Mouse (Mus musculus): ENCODE results near the gene Alcam.

The Alcam gene

DNA sequence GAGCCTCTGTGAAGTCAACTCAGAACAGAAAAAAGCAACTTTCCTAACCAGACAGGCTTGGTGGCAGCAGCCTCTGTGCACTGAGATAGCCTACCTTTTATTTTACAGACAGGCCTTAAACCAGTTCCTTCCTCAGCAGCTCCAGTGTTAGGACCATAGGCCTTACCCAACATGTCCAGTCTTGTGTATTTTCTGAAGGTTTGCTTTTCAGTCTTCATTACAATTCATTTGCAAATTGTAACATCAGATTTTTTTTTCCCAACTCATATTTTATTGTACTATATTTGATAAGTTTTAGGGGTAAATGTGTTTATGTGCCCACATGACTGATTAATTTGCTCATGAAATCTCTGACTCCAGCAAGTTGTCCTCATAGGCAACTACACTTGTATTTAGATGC, 14.3 kb downstream of the Alcam start:
- no peak for DNase-seq

GRCm38 (mm10) chr16:52439007-52439406, 14.9 kb downstream of the Alcam start:
- no peak for DNase-seq

DNA sequence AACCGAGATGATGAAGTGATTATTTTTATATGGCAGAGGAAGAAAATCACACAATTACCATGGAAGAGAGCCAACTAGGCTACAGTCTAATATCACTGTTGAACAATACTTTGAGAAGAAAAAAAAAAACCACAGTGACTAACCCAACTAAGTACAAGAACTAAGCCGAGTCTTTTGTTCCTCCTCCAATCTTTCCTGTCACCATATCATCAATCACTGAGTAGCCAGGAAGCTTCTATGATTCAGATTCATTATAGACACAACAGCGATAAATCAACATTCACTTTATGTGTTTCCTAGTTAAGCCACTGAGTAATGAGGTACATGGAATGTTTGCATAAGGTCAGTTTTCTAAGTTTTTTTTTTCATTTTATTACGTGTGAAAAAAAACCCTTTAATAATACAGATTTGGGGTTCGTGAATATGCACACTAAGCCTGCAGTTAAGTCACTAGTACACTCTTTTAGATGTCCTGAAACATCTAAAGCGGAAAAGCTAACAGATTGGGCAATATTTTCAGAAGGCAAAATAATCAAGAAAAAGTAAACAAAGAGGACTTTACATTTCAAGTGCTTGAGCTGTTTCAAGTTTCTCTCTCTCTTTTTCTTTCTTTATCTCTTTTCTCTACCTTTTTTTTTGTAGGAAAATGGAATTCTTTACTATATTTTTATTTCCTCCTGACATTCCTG, 15.5 kb downstream of the Alcam start:
- no peak for DNase-seq

DNA sequence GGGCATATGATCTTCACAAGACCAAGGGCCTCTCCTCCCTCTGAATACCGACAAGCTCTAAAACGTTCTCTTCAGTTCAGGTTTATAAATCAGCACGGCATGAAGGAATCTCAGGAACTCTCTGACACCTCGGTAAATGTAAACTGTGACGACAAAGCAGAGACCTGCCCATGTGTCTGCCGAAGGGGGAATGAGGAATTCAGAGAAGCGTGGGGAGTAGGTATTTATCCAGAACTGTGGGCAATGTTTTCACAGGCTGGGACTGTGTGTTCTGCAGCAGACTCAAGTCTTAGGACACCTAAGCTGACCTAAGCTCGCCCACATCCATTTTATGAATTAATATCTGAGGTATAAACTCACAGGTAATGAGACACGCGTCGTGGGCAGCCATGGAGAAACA, 20.7 kb downstream of the Alcam start:
- no peak for DNase-seq

DNA sequence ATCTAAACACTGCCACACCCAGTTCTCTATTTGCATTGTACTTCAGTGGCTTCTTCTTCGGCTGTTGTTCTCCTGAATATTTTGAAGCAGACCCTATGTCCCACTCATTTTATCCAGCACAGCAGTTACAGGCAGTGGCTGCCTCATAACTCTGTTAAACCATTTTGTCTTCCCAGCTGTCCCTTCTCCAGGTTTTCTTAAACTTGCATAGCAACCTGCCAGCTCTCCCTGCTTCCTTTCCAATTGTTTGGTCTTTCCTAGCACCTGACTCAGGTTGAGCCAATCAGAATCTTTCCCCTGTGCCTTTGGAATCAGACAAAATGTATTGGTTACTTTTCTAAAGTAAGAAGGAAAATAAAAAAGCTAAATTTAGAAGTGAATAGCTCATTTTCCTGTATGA, 21.8 kb downstream of the Alcam start:
- no peak for DNase-seq

GRCm38 (mm10) chr16:52431590-52431989, 22.3 kb downstream of the Alcam start:
- DNase-seq: no peak

DNA sequence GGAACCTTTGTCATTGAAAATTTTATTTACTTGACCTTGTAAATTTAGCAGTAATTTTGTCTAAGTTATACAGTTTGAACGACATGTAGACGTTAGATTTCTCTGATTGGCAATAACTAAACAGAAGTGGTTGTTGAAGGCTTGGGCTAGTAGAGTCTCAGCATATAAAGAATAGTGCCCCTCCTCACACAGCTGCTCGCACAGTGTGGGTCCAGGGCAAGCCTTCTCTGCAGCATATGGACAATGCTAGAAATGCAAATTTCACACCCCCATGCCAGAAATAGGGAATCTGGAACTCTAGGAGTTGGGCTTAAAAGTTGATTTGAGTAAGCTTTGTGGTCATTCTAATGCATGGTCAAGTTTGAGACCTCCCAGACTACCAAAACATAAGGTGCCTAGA, 23.8 kb downstream of the Alcam start:
- DNase-seq: no peak

DNA sequence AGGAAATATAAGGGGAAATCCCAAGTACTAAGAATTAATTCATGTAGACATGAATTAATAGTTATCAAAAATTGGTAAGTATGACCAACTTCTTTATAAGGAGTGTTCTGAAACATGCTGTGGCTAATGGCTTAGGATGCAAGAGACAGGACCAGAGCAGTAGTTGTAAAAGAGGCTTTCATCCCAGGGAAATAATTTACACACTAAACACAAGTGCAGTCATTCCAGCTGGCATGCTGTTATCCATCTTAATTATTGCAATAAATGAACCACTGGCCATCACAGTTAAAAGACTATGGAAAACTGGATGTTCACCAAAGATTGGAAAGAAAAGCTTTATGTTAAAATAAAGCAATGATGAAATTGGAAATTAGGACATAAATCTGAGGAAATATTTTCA, 24.2 kb downstream of the Alcam start:
- DNase-seq: no peak

DNA sequence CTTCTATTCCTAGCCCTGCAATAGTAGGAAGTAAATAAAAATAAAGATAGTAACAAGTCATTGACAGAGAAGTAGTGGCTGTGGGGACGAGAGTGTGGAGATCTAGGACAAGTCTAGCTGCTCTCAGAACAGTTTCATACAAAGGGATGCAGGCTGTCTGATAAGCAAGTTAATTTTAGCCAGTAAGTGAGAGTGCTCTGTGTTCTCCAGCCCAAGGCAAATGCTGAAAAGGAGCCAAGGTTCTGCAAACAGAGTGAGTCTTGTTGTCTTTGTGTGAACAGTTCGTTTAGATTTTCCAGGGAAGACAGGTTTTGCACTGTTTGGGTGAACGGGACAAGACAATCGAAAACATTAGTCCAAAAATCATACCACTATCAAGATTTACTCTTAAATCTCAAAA, 25.4 kb downstream of the Alcam start:
- no peak for DNase-seq

- peak; percentile 60 to 61 for DNase-seq
Observed at GRCm38 (mm10) chr16:52418568-52419158, 35.2 kb downstream of the Alcam start.

DNA sequence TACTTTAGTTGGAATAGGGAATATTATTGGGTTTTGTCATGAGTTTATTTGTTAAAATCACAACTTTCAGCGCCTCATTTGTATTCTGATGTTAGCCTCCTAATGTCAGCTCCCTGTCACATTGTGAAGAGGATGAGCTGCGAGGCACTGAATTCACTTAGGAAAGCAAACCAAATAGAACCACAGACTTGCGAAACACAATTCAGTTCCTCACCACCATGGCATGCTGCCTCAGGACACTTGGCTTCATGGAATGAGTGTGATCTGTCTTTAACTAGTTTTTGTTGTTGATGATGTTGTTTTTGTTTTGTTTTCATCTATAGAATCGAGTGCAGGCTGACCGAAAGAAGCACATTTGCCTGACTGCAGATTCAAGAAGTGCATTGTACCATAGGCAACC, 35.9 kb downstream of the Alcam start:
- DNase-seq: peak in 1 of 2 experiments; percentile 39

- DNase-seq: peak; percentile 55 to 69
Observed at GRCm38 (mm10) chr16:52417146-52417545, 36.7 kb downstream of the Alcam start.

DNA sequence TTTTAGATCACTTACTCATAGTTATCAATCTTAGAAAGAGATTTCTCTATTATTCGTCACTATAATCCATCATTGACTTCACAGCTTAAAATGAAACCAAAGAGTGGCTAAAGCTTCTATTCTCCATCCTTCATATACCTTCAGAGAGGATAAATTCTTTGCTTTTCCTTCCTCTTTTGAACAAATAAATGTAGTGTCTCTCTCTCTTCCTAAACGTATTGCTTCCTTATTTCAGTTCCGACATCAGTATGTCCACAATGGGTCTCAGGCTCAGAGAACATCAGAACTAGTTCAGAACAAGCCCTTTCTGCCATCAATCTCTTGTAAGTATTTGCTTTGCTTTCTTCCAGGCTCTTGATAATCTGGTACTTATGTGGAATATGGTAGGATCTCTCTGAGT, 40.2 kb downstream of the Alcam start:
- peak in 1 of 2 experiments; percentile 8 for DNase-seq

DNA sequence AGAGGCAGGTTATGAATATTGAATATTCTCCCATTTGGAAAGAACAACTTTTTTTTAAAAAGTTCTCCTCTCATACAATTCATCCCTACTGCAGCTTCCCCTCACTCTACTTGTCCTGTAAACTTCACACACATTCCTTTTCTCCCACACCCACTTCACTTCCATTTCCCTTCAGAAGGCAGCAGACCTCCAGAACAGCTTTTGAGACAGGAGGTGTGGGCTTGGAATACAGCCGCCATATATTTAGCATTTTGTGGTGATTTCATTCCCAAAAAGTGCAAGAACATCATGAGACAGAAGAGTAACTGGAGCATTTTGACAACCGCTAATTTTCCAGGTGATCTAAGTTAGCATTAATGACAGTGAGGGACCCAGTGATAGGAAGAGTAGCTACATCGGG, 47.8 kb downstream of the Alcam start:
- no peak for DNase-seq

DNA sequence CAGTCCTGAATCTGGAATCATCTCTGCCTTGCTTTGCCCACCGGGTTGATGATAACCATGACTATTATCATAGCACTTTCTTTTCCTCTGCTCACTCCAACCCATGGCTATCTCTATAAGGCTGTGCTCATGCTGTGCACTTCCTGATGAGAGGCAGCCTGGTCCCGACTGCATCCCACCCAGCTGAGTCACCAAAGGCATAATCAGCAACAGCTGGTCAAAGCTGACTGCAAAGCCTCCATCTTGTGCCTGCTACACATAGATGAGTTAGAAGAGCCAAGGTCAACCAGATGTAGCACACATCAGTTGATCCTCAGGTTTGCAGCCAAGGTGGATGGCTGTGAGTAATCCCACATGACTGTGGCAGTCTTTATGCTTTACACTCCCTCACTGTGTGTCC, 48.6 kb downstream of the Alcam start:
- no peak for DNase-seq

DNA sequence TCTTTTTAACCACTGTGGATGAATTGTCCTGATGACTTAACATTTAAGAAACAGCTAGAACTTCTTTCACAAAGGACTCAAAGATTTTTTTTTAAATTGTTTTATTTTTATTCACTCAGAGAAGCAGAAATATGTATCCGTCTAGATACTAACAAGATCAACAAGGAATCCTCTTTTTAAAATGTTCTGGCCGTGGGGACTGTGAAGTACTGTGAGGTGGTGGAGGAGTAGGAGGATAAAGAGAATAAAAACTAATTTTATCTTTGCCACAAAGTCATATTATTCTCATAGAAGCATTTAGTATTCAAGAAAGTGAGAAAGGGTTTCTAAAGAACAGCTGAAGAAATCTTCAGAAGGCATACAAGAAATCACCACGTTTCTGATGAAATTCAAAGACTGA, 54.8 kb downstream of the Alcam start:
- no peak for DNase-seq

- no peak for DNase-seq
Observed at GRCm38 (mm10) chr16:52386781-52387300, 67.0 kb downstream of the Alcam start.

DNA sequence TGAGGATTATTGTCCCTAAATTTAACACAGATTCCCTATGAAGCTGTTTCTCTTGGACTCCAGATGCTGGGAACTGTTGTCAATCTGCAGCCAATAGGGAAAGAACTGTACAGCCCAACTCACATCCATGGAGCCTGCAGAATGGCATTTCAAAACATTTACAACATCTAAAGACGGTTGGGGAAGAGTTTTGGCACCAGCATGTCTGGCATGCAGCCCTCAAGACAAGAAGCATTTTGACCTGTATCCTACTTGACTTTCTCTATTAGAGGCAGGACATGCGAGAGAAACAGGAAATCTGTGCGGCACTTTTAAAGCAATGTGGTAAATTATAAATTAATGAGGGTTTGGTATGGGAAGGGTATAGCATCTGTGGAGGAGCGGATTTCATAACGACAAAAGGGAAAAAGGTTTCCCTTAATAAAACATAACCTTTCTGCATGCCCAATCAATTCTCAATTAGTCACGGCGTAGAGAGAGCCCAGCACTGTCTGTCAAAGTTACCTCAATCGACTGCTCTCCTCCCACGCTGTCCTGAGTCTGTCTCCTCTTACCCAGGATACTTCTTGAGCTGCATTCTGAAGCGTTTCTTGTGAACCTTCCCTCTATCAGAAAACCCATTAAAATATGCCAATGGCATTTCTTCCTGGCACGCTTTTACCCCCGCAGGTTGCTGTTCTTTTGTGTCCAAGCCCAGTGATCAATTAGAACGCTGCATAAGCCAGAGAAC, 70.3 kb downstream of the Alcam start:
- no peak for DNase-seq

DNA sequence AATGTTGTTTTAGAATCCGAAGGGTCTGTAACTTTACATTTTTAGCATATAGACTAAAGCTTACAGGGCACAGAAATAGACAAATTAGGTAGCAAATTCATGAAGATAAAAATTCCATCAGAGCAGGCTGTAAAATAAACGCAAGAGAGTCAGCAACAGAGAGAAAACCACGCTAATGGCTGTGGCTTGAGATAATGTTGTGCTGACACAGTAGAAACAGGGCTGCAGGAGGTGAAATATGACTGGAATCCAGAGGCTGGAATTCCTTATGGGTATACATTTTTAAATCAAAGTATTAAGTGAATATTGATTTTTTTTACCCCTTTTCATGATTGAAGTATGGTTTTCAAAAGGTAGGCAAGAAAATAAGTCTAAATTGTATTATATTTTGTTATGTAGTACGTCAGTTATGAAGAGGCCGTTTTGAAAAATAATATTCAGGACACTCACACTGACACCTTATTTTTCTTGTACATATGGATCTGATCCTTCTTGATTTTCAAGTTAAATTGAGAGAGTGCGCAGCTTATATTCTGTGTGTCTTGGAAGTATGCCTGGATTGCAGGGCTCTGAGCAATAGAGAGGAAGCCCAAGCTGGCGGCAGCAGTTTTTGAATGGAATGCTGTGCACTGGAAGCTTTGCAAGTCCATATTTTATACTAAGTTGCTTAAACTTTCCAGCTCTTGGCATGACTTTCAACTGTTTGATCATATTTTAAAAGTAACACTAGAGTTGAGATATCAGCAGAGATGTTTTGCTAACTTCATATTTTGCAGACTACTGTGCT, 74.9 kb downstream of the Alcam start:
- DNase-seq: no peak

- no peak for DNase-seq
Observed at GRCm38 (mm10) chr16:52376827-52377226, 77.0 kb downstream of the Alcam start.

GRCm38 (mm10) chr16:52371956-52372355, 81.9 kb downstream of the Alcam start:
- no peak for DNase-seq

DNA sequence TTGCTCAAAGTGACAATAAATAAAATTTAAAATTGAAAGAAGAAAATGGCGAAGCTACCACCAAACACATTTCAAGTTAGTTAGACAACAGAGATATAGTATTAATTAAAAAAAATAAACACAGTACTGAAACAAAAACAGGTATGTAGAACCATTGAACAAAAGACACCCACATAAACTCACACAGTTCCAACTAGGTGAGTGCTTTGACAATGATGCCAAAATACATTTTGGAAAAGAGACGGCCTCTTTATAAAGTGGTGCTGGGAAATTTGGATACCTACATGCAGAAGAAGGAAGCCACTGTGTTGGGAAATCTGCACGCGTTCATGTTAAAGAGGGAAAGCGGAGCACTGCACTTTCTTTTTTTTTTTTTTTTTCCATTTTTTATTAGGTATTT, 85.4 kb downstream of the Alcam start:
- DNase-seq: no peak

- no peak for DNase-seq
Observed at GRCm38 (mm10) chr16:52366915-52367314, 87.0 kb downstream of the Alcam start.

Measured in B cell, adult 2 months (primary cell).